Mouse (Mus musculus) megakaryocyte, embryonic 14.5 days (primary cell): ENCODE results near the gene Gm14327.
"Not testable (repeated sequence)": the region's sequence is repeated elsewhere in the genome, so short reads cannot be mapped to it uniquely, and the experiment has no call there.

Experiments
- FLI1 ChIP-seq: IDR thresholded peaks from 2 replicates; pipeline ENCODE4 v1.6.1; 2012; ENCODE audit warnings: low read length, inconsistent platforms, mixed read lengths
- GATA1 ChIP-seq: IDR thresholded peaks from 3 replicates; pipeline ENCODE4 v1.6.1; 2012; ENCODE audit warnings: mixed read lengths, low read length, inconsistent platforms, borderline replicate concordance

GRCm38 (mm10) chr2:177887743-177888142, 9.2 kb upstream of the Gm14327 start:
- TF ChIP-seq GATA1, FLI1: not testable (repeated sequence)
